Comparison of ENCODE assay signal across 17 mouse cellular contexts in genomic region chr3:135971611-135972010, GRCm38 (mm10).
A peak's percentile ranks its signal among the peaks of the same experiment; 100 is the strongest.
DNase-seq lines count a peak whose midpoint lies in the region; ATAC-seq and TF ChIP-seq lines count a peak whose summit lies in the region.
"Had no signal": no experiment of that assay in that cellular context is flagged by ENCODE, and none has a peak within 500 bp of the region (broad histone marks: within the 10 kb centered on the region; RNA-seq: fewer than 3 reads in every experiment).

No protein-coding gene starts in this region.

- H3K9me3 ChIP-seq in neural tube, embryonic 15.5 days (replicated peaks): no peaks in the 10 kb centered on the region
- H3K9me3 ChIP-seq: embryonic facial prominence, embryonic 12.5 days; forebrain, embryonic 12.5 days; lung, embryonic 15.5 days had no signal

- no peak overlapping the region for H3K27ac ChIP-seq in neural tube, embryonic 15.5 days (replicated peaks)
- H3K27ac ChIP-seq in thymus, adult 2 months (ENCODE audit: control insufficient read depth, insufficient read depth, low read length): no peak overlapping the region
- H3K27ac ChIP-seq: embryonic facial prominence, embryonic 12.5 days; forebrain, embryonic 12.5 days; heart, adult 2 months; lung, embryonic 15.5 days had no signal

- no peaks in the 10 kb centered on the region for H3K36me3 ChIP-seq in neural tube, embryonic 15.5 days
- no peaks in the 10 kb centered on the region for H3K36me3 ChIP-seq in thymus, adult 2 months (ENCODE audit: control insufficient read depth, insufficient read depth, low read length)
- H3K36me3 ChIP-seq: embryonic facial prominence, embryonic 12.5 days; forebrain, embryonic 12.5 days; lung, embryonic 15.5 days had no signal

- H3K4me1 ChIP-seq in neural tube, embryonic 15.5 days: no peaks in the 10 kb centered on the region
- no peaks in the 10 kb centered on the region for H3K4me1 ChIP-seq in thymus, adult 2 months (replicated peaks; ENCODE audit: control insufficient read depth, insufficient read depth, low read length)
- H3K4me1 ChIP-seq: embryonic facial prominence, embryonic 12.5 days; forebrain, embryonic 12.5 days; lung, embryonic 15.5 days had no signal

- H3K9ac ChIP-seq in neural tube, embryonic 15.5 days (replicated peaks): no peak overlapping the region
- H3K9ac ChIP-seq: embryonic facial prominence, embryonic 12.5 days; forebrain, embryonic 12.5 days; lung, embryonic 15.5 days had no signal

- WGBS in neural tube, embryonic 15.5 days: 62% methylated on average over 4 of the region's 4 CpGs
- 89% methylated on average over 4 of the region's 4 CpGs for WGBS in thymus, adult 2 months

- no peak overlapping the region for H3K4me2 ChIP-seq in neural tube, embryonic 15.5 days
- H3K4me2 ChIP-seq: embryonic facial prominence, embryonic 12.5 days; forebrain, embryonic 12.5 days; lung, embryonic 15.5 days; midbrain, embryonic 11.5 days had no signal

- DNase-seq in neural tube, embryonic 10.5 days (ENCODE audit: extremely low spot score, low spot score): no peak
- DNase-seq in layer of hippocampus, adult 18-20 months (ENCODE audit: low spot score in 2 of 2): peak; percentile 34 to 69
- DNase-seq in left cerebral cortex, postnatal 14 days (ENCODE audit: low spot score in 2 of 2): peak; percentile 52 to 78
- peak; percentile 79 for DNase-seq in telencephalon, adult 2 months (ENCODE audit: low read depth, low spot score)
- DNase-seq in testis, postnatal 14 days (ENCODE audit: low spot score): no peak
- no peak for DNase-seq in thymus, adult 2 months
- no peak for DNase-seq in heart, postnatal 14 days
- DNase-seq: cerebellum, postnatal 14 days; heart, adult 2 months; kidney, postnatal 10 days; liver had no signal

- peak; percentile 47; the same call in 1 of the 2 replicates for ATAC-seq in neural tube, embryonic 15.5 days (ENCODE audit: low FRiP score)
- ATAC-seq: inflammation-experienced regulatory T-cells, adult 6 months had no signal

- TF ChIP-seq POLR2A in thymus, adult 2 months (IDR thresholded peaks at IDR 0.05; ENCODE audit: control insufficient read depth, extremely low read depth, insufficient read depth, low read length, poor library complexity): no peak

- intact Hi-C loops in left cerebral cortex, postnatal 14 days (cut with DNase I): no loop called here
- intact Hi-C loops in heart, postnatal 14 days (cut with DNase I): no loop called here

- no peak overlapping the region for H3K4me3 ChIP-seq in neural tube, embryonic 15.5 days (replicated peaks)
- H3K4me3 ChIP-seq in thymus, adult 2 months (ENCODE audit: control insufficient read depth, insufficient read depth, low read length): no peak overlapping the region
- H3K4me3 ChIP-seq: embryonic facial prominence, embryonic 12.5 days; forebrain, embryonic 12.5 days; heart, adult 2 months; lung, embryonic 15.5 days had no signal

- no peaks in the 10 kb centered on the region for H3K27me3 ChIP-seq in neural tube, embryonic 15.5 days (replicated peaks)
- H3K27me3 ChIP-seq in thymus, adult 2 months (ENCODE audit: control insufficient read depth, insufficient read depth, low read length): no peaks in the 10 kb centered on the region
- H3K27me3 ChIP-seq: embryonic facial prominence, embryonic 12.5 days; forebrain, embryonic 12.5 days; lung, embryonic 15.5 days had no signal

- no peak for TF ChIP-seq CTCF in thymus, adult 2 months (IDR thresholded peaks at IDR 0.05; ENCODE audit: borderline replicate concordance, control insufficient read depth, extremely low read depth, insufficient read depth, low read length, poor library complexity)

Comparison
In these comparisons a context has a peak if more than half of its experiments do, and no peak if none do; other contexts are left out.
1. DNase-seq: peak in layer of hippocampus, adult 18-20 months (2 of 2), left cerebral cortex, postnatal 14 days (2 of 2) and telencephalon, adult 2 months (single experiment); none in neural tube, embryonic 10.5 days (single experiment), testis, postnatal 14 days (single experiment), thymus, adult 2 months (single experiment) and heart, postnatal 14 days (0 of 2).